Mouse (Mus musculus): Measurements from ENCODE around the gene Ccin.

DNA sequence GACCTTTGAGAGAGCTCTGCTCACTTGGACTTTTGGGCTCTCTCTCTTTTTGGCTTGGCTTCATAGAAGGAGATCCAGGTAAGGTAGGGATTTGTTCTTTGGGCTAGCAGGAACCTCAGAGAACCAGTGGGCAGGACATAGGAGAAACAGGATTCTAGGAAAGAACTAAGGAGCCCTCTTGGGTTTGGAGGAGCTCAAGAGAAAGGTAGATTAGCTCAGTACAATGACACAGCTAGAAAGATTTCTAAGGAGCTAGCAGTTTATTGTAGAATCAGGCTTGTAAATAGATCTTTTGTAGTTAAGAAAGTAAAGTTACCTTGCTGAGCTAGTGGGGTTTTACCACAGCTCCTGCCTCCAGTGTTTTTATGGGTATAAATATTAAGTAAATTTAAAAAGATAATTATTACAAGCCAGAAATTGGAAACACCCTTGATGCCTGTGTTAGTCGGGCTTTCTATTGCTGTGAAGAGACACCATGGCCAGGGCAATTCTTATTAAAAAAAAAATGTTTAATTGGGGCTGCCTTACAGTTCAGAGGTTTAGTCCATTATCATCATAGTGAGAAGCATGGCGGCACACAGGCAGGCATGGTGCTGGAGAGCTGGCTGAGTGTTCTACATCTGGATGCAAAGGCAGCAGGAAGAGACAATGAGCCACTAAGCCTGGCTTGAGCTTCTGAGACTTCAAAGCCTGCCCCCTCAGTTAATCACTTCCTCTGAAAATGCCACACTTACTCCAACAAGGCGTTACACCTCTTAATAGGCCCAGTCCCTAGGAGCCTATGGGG lies 21.5 kb downstream of the Ccin start:
- no peak for TF ChIP-seq CTCF (IDR thresholded peaks at IDR 0.05; ENCODE audit: low read depth)
- no peak for TF ChIP-seq EP300 (optimal IDR thresholded peaks at IDR 0.05)
